Mouse (Mus musculus) stomach, adult 2 months (tissue): Measurements from ENCODE around the gene 2810021J22Rik. TPM values are rescaled to one million over a fixed set of nuclear protein-coding genes. Genes with fewer than 3 reads are reported as not detected.

Experiments used
- polyA plus RNA-seq: library from polyadenylated mRNA; depleted of rRNA; stranded (reverse); fragments of >200 nt; gene quantifications from 2 replicates; pipeline ENCODE4 v1.2.3, GENCODE M21; 2012; rRNA removed

The 2810021J22Rik gene
- polyA plus RNA-seq: 1.1 and 1.4 TPM in 2 replicates

GRCm38 (mm10) chr11:58867039-58867953 is at the start of gene 2810021J22Rik:
Gene 2810021J22Rik (plus strand): TSS chr11:58867216.

GRCm38 (mm10) chr11:58828937-58829336 is 38.1 kb upstream of the 2810021J22Rik start, which contains the start of gene Olfr312:
Gene Olfr312 (plus strand): TSS chr11:58829237.

GRCm38 (mm10) chr11:58838951-58839350 is 28.1 kb upstream of the 2810021J22Rik start, which contains the start of gene Olfr311:
Gene Olfr311 (plus strand): TSS chr11:58839251.

GRCm38 (mm10) chr11:58846919-58847461 is 20.0 kb upstream of the 2810021J22Rik start, which contains the start of gene Gm12258:
Gene Gm12258 (plus strand): TSS chr11:58847158.

GRCm38 (mm10) chr11:58903511-58904409 is 36.7 kb downstream of the 2810021J22Rik start, which contains the start of gene Zfp39:
Gene Zfp39 (minus strand): TSS chr11:58904225.

GRCm38 (mm10) chr11:58917745-58918366 is 50.8 kb downstream of the 2810021J22Rik start, which contains the start of gene Btnl10:
Gene Btnl10 (plus strand): TSS chr11:58917908.

Other genes starting within 250 kb of the 2810021J22Rik start
- 0.03 TPM in 1 of 2 replicates, not detected in the other for gene Olfr323, start 236.7 kb upstream of the 2810021J22Rik start, polyA plus RNA-seq
- gene Trim58, start 226.8 kb upstream of the 2810021J22Rik start, polyA plus RNA-seq: 0.11 and 0.27 TPM in 2 replicates
- not detected in 2 replicates for gene Olfr322, start 208.4 kb upstream of the 2810021J22Rik start, polyA plus RNA-seq
- not detected in 2 replicates for gene Olfr320, start 186.1 kb upstream of the 2810021J22Rik start, polyA plus RNA-seq
- not detected in 2 replicates for gene Olfr319, start 168.1 kb upstream of the 2810021J22Rik start, polyA plus RNA-seq
- not detected in 2 replicates for gene Olfr318, start 143.2 kb upstream of the 2810021J22Rik start, polyA plus RNA-seq
- gene Olfr317, start 128.0 kb upstream of the 2810021J22Rik start, polyA plus RNA-seq: not detected in 2 replicates
- not detected in 2 replicates for gene Olfr316, start 114.5 kb upstream of the 2810021J22Rik start, polyA plus RNA-seq
- not detected in 2 replicates for gene Olfr315, start 94.0 kb upstream of the 2810021J22Rik start, polyA plus RNA-seq
- not detected in 2 replicates for gene Olfr314, start 84.3 kb upstream of the 2810021J22Rik start, polyA plus RNA-seq
- gene Fam183b, start 65.3 kb upstream of the 2810021J22Rik start, polyA plus RNA-seq: 0.26 and 0.61 TPM in 2 replicates
- gene Olfr313, start 52.2 kb upstream of the 2810021J22Rik start, polyA plus RNA-seq: not detected in 2 replicates
- not detected in 2 replicates for gene Olfr312, start 38.0 kb upstream of the 2810021J22Rik start, polyA plus RNA-seq
- gene Olfr311, start 28.0 kb upstream of the 2810021J22Rik start, polyA plus RNA-seq: not detected in 2 replicates
- 0.38 and 0.61 TPM in 2 replicates for gene Gm12258, start 20.1 kb upstream of the 2810021J22Rik start, polyA plus RNA-seq
- gene Zfp39, start 37.0 kb downstream of the 2810021J22Rik start, polyA plus RNA-seq: 0.11 and 0.12 TPM in 2 replicates
- gene Btnl10, start 50.7 kb downstream of the 2810021J22Rik start, polyA plus RNA-seq: not detected in 2 replicates
- gene Rnf187, start 71.7 kb downstream of the 2810021J22Rik start, polyA plus RNA-seq: 102 and 188 TPM in 2 replicates
- gene Hist3h2ba, start 81.7 kb downstream of the 2810021J22Rik start, polyA plus RNA-seq: 1.8 and 3.1 TPM in 2 replicates
- 7.0 and 8.4 TPM in 2 replicates for gene Hist3h2a, start 87.5 kb downstream of the 2810021J22Rik start, polyA plus RNA-seq
- 0.05 and 0.08 TPM in 2 replicates for gene Trim17, start 87.5 kb downstream of the 2810021J22Rik start, polyA plus RNA-seq
- 15.6 and 16.0 TPM in 2 replicates for gene Trim11, start 110.9 kb downstream of the 2810021J22Rik start, polyA plus RNA-seq